Mouse (Mus musculus): ENCODE measurements at regions not wholly inside any gene's neighbourhood (a gene's known extent, or its start where the extent isn't known, plus 50 kb on each side); places are given as distances from the start of the nearest gene placed in this dataset.
A peak's percentile ranks its signal among the peaks of the same experiment; 100 is the strongest.

- no peak for DNase-seq (ENCODE audit: low spot score in 2 of 2)
These were observed 60.3 kb downstream of the Fzd1 start for GRCm38 (mm10) chr5:4697346-4698095.

DNA sequence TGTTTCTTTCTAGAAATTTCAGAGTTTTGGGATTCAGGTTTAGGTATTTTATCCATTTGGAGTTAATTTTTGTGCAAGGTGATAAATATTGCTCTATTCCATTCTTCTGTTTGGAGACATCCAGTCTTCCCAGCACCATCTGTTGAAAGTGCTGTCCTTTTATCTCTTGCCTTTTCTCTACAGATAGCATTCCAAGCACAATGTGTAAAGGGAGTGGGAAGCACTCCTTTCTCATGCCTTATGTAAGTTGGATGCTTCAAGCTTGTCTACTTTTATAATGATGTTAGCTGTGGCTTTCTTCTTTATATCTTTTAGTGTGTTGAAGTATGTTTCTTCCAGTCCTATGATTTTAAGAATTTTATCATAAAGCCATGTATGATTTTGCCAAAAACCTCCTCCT lies 61.1 kb downstream of the Fzd1 start:
- no peak for DNase-seq (ENCODE audit: low spot score in 2 of 2)

- DNase-seq (ENCODE audit: low spot score in 2 of 2): no peak
These were observed 68.7 kb downstream of the Fzd1 start for GRCm38 (mm10) chr5:4689130-4689529.

DNA sequence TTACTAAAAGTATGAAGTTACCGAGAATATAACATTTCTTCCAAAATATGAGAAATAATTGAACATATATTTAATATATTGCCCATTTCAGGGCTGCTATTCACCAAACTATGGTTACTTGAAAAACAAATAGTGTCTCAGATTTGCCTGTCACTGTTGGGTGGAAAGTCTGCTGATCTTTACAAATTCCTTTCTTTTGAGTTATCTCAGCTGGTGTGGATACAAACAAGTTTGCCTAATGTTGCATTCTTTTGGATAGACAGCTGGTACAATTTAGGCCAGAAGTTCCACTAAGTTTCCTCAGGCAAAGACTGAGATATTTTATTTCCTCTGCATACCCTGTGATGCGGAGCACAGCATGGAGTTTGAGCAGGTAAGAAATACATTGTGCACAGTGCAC lies 82.5 kb downstream of the Fzd1 start:
- peak; percentile 8 to 9 for DNase-seq (ENCODE audit: low spot score in 2 of 2)

- DNase-seq (ENCODE audit: low spot score in 2 of 2): no peak
These were observed 91.5 kb downstream of the Fzd1 start for GRCm38 (mm10) chr5:4666381-4666780.

DNA sequence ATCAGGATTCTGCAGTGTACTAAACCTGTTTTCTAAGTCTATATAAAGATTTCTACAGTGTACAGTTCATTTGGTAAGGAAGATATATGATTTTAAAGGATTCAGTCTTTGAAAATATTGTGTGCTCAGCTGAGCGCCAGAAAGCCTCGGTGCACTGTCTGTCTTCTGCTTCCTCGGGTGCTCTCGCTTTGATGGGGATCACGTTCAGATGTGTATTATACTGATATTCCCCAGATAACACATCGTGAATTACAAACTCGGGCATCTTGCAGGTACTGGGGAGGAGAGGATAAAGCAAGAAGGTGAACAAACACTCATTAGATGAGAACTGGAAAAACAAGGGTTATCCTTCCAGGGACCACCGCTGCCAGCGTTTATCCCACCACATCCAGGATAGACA lies 91.9 kb downstream of the Fzd1 start:
- DNase-seq (ENCODE audit: low spot score in 2 of 2): no peak

DNA sequence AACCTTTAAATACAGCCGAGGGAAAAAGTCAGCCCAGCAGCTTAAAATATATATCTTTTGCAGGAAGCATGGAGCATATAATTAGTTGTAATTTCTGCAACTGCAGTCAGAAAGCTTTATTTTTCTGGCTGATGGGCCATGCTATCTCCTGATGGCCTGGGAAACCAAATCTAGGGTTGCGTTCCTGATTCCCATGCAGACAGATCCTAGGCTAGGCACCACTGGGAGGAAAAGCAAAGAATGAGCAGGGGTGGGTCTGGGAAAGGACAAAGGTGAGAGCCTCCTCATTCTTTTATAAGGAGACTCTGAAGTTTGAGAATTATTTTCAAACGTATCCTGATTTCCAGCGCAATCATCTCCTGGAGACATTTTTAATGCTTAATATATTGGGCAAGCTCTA lies 92.9 kb downstream of the Fzd1 start:
- no peak for DNase-seq (ENCODE audit: low spot score in 2 of 2)

DNA sequence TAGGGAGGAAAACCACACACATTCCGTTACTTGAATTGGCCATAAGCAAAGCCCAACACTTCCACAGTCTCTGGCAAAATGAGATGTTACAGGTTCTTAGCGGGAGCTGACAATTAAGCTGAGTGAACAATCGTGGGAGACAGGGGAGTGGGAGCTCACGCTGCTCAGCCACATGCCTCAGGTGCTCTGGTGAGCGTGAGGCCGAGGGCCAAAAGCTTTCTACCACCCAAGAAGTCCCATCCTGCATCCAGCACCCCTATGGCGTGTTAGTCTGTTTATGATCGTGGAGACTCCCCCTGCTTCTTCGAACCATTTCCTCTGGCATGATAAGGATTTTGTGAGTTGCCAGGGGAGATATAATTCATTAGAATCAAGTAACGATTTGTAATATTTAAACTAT lies 93.3 kb downstream of the Fzd1 start:
- DNase-seq (ENCODE audit: low spot score in 2 of 2): no peak

- DNase-seq (ENCODE audit: low spot score in 2 of 2): no peak
These were observed 95.6 kb downstream of the Fzd1 start for GRCm38 (mm10) chr5:4662198-4662585.

DNA sequence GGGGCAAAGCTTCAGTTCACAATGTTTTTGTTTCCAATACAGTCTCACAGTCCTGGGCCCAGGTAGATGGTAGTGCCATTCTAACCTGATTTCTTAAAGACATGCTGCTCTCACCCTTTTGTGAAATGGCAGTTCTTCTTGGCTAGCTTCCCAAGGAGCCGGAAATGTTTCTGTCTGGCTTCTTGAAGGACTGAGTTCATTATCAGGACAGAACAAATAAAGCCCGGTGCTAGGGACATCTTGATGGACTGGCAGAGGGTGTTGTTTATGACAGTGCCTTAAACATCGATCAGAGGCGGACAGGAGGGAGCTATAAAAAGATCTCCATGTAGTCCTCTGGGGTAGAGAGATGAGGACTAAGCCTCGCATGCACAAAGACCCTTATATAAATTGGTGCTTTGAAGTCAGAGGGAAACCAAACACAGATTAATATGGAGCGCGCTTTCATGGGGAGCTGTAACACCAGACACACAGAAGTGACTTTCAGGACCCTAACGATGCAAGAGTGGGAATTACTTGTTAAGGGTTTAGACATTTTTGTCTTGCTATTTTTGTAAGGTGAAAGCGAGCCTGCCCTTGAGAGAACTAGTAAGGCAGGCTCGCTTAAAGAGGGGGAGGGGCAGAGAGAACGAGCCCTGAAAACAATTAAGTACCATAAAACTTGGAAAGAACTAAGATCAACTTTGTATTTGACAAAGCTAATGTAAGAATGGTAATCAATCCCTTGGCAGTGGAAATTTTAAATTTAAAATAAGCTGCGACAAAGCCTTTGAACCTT lies 96.2 kb downstream of the Fzd1 start:
- DNase-seq (ENCODE audit: low spot score in 2 of 2): no peak

DNA sequence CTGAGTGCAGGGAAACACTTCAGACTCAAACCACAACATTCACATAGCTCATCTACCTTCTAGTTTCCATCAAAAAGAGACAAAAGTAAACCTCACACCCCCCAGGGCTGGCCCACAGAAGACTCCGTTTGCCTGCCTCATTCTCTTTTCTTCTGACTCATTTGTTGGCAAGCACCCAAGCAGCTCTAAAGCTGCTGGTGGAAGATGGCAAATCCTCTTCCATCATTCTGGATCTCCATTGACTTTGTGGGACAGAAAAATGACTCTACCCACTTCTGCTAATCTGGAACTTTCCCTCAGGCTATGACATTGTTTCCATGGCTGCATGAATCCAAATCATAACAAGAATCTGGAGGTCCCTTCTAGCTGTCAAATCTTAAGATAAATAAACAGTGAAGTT lies 99.9 kb downstream of the Fzd1 start:
- DNase-seq (ENCODE audit: low spot score in 2 of 2): no peak

DNA sequence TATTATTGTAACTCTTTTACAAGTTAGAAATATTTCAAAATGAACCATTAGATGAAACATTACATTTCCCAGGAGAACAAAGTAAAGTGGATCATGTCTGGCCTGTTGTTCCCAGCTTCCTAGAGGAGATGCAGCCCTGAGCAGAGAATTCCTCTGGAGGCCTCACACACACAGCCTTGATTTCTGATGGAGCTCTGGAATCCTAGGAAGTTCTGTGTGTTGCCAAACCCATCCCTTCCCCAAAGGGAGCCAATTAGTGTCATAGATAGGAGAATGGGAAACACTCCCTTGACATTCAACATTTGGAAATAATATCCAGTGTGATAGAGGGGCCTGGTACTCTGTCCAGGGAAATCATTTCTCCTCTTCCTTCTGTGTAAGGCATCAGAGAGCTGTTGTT lies 103.6 kb downstream of the Fzd1 start:
- DNase-seq (ENCODE audit: low spot score in 2 of 2): peak; percentile 44 to 56

GRCm38 (mm10) chr5:4651167-4651955 lies 106.5 kb downstream of the Fzd1 start:
- DNase-seq (ENCODE audit: low spot score in 2 of 2): no peak

DNA sequence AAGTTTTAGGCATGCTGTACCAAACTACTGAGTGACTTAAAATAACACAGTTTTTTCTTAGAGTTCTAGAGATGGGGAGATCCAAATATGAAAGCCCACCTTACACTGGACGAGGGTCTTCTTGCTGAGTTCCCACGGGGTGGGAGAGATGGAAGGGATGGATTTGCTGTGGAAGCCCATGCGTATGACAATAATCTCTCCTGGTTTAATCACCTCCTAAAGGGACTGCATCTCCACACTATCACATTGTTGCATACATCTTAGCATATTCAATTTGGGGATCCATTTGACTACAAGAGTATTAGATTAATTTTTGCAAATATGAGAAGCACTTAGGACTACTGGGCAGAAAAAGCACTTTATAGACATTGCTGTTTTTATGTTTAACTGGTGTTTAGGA lies 107.1 kb downstream of the Fzd1 start:
- DNase-seq (ENCODE audit: low spot score in 2 of 2): no peak

- DNase-seq (ENCODE audit: low spot score in 2 of 2): peak in 1 of 2 experiments; percentile 39
These were observed 107.8 kb downstream of the Fzd1 start for GRCm38 (mm10) chr5:4649858-4650556.

DNA sequence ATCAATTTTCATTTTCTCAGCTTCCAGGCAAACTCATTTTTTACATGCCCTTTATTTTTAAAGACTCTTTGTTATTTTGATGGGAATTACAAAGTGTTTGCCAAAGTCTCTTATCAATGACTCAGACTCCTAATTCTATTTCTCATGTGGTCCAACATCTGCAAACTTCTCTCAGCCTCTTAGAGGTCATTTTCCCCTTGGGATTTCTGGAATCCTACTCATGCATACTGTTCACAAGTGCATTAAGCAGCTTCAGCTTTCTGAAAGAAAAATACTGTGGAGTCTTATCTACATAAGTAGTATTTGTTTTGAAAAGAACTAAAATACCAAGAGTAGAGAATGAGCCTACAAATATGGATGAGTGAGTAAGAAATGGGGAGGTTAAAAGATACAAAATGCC lies 116.8 kb downstream of the Fzd1 start:
- DNase-seq (ENCODE audit: low spot score in 2 of 2): no peak

DNA sequence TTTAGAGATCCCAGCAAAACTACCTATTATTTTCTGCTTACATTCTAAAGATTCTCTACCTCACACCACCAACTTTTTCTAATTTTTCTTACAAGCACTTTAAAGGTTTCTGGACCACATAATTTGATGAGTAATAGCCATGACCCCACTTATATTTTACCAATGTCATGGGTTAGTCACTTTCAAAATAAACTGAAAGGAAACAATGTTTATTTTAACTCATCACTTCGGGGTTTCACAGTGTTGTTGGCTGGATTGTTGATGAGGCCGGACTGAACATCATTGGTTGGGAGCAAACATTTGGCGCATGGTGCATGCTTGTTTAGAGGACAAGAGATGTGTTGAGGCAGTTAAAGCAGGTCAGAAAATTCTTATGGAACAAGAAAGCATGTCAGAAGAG lies 124.1 kb downstream of the Fzd1 start:
- no peak for DNase-seq (ENCODE audit: low spot score in 2 of 2)

DNA sequence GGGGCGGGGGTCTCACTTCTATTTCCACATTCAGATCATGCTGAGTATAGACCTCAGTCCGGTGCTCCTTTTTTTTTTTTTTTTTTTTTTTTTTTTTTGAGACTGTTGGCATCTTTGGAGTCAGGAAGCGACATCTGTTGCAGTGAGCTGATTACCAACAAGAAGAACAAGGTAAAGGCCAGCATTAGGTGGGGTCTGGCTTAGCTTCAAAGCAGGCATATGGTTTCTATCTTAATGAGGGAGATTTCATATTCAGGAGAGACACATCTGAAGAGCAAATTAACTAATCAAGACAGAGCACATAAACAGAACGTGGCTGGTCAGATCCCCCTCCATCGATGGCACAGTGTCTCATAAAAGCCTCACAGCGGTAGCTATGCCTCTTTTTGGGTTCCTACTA lies 132.6 kb downstream of the Fzd1 start:
- DNase-seq (ENCODE audit: low spot score in 2 of 2): no peak

DNA sequence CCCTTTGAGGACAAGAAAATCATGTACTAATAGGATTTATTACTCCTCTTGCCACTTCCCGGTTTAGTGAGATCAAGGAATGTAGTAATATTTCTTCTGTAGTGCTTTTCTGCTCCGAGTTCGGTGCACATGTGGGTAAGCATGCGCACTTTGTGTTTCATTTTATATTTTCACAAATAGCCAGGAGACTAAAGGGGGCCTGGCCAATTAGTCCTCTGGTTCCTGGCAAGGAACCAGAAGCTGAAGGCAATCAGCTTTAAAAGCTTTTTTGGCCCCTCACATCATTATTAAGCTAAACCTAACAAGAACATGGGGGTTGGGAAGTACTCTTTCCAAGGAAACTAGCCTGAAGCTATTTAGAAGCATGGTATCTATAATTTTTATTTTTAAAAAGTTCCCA lies 134.2 kb downstream of the Fzd1 start:
- DNase-seq (ENCODE audit: low spot score in 2 of 2): no peak

DNA sequence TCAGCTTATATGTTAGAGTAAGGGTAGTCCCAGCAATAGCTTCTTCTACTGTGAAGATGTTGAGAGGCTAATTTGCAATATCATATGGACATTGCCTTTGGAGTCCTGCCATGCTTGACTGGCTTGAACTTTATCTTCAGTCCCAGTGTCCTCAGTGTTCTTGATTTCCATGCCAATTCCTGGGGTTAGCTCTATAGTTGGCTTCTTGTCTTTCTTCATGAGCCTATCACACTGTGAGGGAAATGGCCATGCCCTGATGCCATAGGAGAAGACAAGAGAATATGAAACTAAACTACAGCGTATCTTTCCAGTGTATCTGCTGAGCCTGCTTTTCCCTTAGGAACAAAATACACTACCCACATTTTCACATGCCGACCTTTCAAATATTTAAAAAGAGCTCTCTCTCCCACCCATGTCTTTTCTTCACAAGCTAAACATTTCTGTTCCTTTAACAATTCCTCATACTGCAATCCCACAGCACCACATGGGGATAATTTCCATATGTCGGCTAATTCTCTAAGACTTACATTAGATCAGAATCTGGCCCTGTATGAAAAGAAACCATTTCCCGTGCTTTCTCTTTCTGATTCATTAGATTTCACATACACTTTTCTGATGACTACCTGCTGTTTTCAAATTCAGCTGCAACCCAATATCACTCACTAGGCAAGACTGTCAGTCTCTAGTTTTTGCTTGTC lies 137.2 kb downstream of the Fzd1 start:
- no peak for DNase-seq (ENCODE audit: low spot score in 2 of 2)

DNA sequence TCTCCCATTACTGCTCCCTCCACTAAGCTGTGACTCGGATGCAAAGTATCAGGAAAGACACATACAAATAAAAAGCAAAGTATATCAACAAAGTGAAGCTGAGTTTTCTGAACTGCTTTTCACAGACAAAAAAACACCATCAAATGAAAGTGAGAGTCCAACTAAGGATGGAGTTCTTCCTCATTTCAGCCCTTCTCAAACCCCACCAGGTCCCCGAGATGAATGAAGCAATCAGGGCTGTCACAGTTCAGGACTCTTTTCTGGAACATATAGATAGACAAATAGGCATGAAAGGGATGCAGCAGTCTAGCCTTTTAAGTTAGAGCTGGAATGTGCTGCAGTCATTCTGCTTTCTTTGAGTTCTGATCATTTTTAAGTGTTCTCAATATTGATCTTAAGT lies 142.6 kb downstream of the Fzd1 start:
- no peak for DNase-seq (ENCODE audit: low spot score in 2 of 2)
